Mouse (Mus musculus): ENCODE measurements around the gene Strip1. TPM values are rescaled to one million over a fixed set of nuclear protein-coding genes. Genes with fewer than 3 reads are reported as not detected.

Gene Strip1
- 92.2 and 100 TPM in 2 replicates for polyA plus RNA-seq (2014; fragmentation: Nextera tagmentation; extraction: Ambion mirVana)

GRCm38 (mm10) chr3:107631523-107631958, at the start of gene Strip1:
Strip1 (minus strand) TSS chr3:107631694.
- no peaks in the 10 kb centered on the region for H3K9me3 ChIP-seq (ENCODE audit: control insufficient read depth, low read length)
- H3K36me3 ChIP-seq (ENCODE audit: control insufficient read depth, insufficient read depth, low read length): no peaks in the 10 kb centered on the region; the same call in 1 of the 2 replicates
- H3K9ac ChIP-seq (ENCODE audit: low read length): peak within 1 kb of the TSS; percentile 99
- DNase-seq (ENCODE audit: low spot score) (peak; percentile 96), ATAC-seq (replicated peaks; ENCODE audit: low FRiP score) (peak; percentile 95)
- WGBS: under 1% methylated on average over 35 of the region's 35 CpGs
- peak within 1 kb of the TSS; percentile 96 for H3K4me3 ChIP-seq (ENCODE audit: low read depth, low read length)
- no peaks in the 10 kb centered on the region for H3K4me1 ChIP-seq (replicated peaks; ENCODE audit: control insufficient read depth, insufficient read depth, low read length)
- H3K27me3 ChIP-seq (ENCODE audit: control insufficient read depth, insufficient read depth, low read length): no peaks in the 10 kb centered on the region
- peak within 1 kb of the TSS; percentile 91 for H3K27ac ChIP-seq (ENCODE audit: low read depth, low read length)
- peak within 1 kb of the TSS; percentile 71 for H3K4me2 ChIP-seq (ENCODE audit: low read depth, low read length, severe bottlenecking)

DNA sequence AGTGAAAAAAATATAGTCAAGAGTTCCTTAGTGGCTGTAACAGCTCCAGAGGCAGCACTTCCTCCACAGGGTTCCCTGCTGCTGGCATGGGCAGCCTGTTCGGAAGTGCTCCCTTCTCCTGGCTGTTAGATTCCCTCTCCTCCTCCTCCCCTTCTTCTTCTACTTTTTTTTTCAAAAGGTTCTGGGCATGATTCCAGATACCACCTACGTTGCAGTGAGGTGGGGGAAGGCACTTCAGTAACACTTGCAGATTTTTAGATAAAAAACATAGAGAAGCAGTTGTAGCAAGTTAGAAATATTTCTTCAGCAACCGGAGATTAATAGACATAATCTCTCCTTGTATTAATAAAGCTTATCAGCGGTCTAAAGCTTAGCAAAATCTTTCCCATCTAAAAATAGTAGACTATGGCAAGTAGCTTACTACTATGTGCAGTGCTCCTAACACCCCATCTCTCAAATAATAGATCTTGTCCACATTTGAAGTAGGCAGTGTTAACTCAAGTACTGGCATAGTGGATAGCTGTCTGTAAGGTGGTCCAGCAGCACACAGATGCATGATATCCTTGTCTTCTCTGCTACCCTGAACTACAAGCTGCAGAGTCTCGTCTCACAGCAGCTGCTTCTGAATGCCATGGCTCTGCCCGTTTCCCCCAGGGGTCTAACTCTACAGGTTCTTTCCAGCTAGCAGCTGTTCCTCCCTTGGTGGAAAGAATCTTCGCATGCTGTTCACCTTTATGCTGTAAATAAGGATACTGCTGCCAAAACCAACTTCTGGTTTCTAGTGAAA, 49.5 kb upstream of the Strip1 start:
- Histone ChIP-seq H3K27me3 (ENCODE audit: control insufficient read depth, insufficient read depth, low read length) (no peaks in the 10 kb centered on the region), H3K4me1 (replicated peaks; ENCODE audit: control insufficient read depth, insufficient read depth, low read length) (no peaks in the 10 kb centered on the region), H3K4me2 (ENCODE audit: low read depth, low read length, severe bottlenecking) (no peak overlapping the region), H3K27ac (ENCODE audit: low read depth, low read length) (no peak overlapping the region), H3K9me3 (ENCODE audit: control insufficient read depth, low read length) (no peaks in the 10 kb centered on the region), H3K36me3 (ENCODE audit: control insufficient read depth, insufficient read depth, low read length) (no peaks in the 10 kb centered on the region), H3K4me3 (ENCODE audit: low read depth, low read length) (no peak overlapping the region), H3K9ac (ENCODE audit: low read length) (no peak overlapping the region)
- no peak for ATAC-seq (replicated peaks; ENCODE audit: low FRiP score)
- DNase-seq (ENCODE audit: low spot score): no peak
- WGBS: 50% methylated on average over 7 of the region's 7 CpGs

DNA sequence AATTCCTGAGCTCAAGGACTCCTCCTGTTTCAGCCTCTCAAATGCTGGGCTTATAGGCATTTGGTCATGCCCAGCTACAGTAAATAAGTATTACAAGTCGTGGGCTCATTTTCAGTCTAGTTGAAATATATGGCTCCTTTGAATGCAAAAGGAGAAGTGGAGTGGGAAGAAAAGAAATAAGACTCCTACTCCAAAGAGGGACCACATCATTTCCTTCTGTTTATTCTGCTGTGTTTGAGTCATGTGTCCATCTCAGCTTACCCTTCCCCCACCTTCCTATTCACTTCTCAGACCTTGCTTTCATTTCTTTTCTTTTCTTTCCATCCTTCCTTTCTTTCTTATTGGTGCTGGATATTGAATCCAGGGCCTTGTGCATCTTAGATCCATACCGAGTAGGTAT, 40.0 kb upstream of the Strip1 start:
- WGBS: 93% methylated on average over 2 of the region's 2 CpGs

GRCm38 (mm10) chr3:107670500-107670899, 39.0 kb upstream of the Strip1 start:
- ATAC-seq (replicated peaks; ENCODE audit: low FRiP score) (no peak), DNase-seq (ENCODE audit: low spot score) (no peak)
- Histone ChIP-seq H3K27ac (ENCODE audit: low read depth, low read length) (no peak overlapping the region), H3K4me1 (replicated peaks; ENCODE audit: control insufficient read depth, insufficient read depth, low read length) (no peaks in the 10 kb centered on the region), H3K27me3 (ENCODE audit: control insufficient read depth, insufficient read depth, low read length) (no peaks in the 10 kb centered on the region), H3K4me3 (ENCODE audit: low read depth, low read length) (no peak overlapping the region), H3K36me3 (ENCODE audit: control insufficient read depth, insufficient read depth, low read length) (peaks cover 18% of the 10 kb centered on the region), H3K9me3 (ENCODE audit: control insufficient read depth, low read length) (no peaks in the 10 kb centered on the region), H3K4me2 (ENCODE audit: low read depth, low read length, severe bottlenecking) (no peak overlapping the region), H3K9ac (ENCODE audit: low read length) (no peak overlapping the region)
- 90% methylated on average over 4 of the region's 4 CpGs for WGBS

More for the DNA sequence above, 40.0 kb upstream of the Strip1 start:
- no peak overlapping the region for H3K9ac ChIP-seq (ENCODE audit: low read length)
- H3K4me3 ChIP-seq (ENCODE audit: low read depth, low read length): no peak overlapping the region
- no peak overlapping the region for H3K27ac ChIP-seq (ENCODE audit: low read depth, low read length)
- DNase-seq (ENCODE audit: low spot score) (no peak), ATAC-seq (replicated peaks; ENCODE audit: low FRiP score) (no peak)
- H3K27me3 ChIP-seq (ENCODE audit: control insufficient read depth, insufficient read depth, low read length): no peaks in the 10 kb centered on the region
- H3K4me1 ChIP-seq (replicated peaks; ENCODE audit: control insufficient read depth, insufficient read depth, low read length): no peaks in the 10 kb centered on the region
- H3K36me3 ChIP-seq (ENCODE audit: control insufficient read depth, insufficient read depth, low read length): peaks cover 13% of the 10 kb centered on the region
- H3K9me3 ChIP-seq (ENCODE audit: control insufficient read depth, low read length): no peaks in the 10 kb centered on the region
- H3K4me2 ChIP-seq (ENCODE audit: low read depth, low read length, severe bottlenecking): no peak overlapping the region

DNA sequence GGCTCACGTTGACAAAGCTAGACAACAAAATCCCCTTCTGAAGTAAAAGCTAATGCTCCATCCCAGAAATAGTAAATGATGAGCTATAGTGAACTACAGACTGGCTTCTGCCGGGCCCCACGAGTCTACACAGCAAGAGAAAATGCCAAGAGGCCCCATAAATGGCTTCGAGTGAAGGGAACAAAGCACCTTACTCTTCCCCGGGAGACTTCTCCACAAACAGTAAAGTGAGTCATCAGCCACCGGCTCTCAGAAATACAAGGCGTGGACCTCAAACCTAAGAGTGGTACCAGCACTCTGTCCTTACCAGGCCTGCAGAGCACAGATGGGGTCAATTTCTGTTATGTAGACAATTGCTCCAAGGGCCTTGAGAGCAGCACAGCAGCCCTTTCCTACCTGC, 37.3 kb upstream of the Strip1 start:
- Histone ChIP-seq H3K27ac (ENCODE audit: low read depth, low read length) (no peak overlapping the region), H3K4me3 (ENCODE audit: low read depth, low read length) (no peak overlapping the region), H3K4me2 (ENCODE audit: low read depth, low read length, severe bottlenecking) (no peak overlapping the region), H3K27me3 (ENCODE audit: control insufficient read depth, insufficient read depth, low read length) (no peaks in the 10 kb centered on the region), H3K4me1 (replicated peaks; ENCODE audit: control insufficient read depth, insufficient read depth, low read length) (no peaks in the 10 kb centered on the region), H3K9me3 (ENCODE audit: control insufficient read depth, low read length) (no peaks in the 10 kb centered on the region), H3K9ac (ENCODE audit: low read length) (no peak overlapping the region), H3K36me3 (ENCODE audit: control insufficient read depth, insufficient read depth, low read length) (peaks cover 18% of the 10 kb centered on the region)
- ATAC-seq (replicated peaks; ENCODE audit: low FRiP score) (no peak), DNase-seq (ENCODE audit: low spot score) (no peak)
- 93% methylated on average over 7 of the region's 7 CpGs for WGBS

DNA sequence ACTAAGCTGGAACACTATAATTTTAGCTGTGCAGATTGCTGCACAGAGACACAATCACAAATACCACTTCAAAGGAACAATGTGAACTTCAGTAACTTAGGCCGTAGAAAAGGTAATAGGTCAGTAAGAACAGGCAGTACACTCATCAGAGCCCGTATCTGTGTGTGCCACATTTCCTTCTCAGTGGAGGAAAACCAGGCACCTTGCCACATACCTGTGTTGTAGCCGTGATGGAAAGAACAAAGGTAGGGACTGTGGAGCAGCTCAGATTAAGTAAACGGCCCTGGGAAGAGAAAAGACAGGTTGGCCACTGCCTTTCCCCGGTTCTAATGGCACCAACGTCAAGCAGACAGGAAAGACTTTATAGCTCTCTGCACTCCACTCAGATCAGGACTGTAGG, 35.9 kb upstream of the Strip1 start:
- no peak for DNase-seq (ENCODE audit: low spot score)

GRCm38 (mm10) chr3:107664641-107665040, 33.1 kb upstream of the Strip1 start:
- ATAC-seq (replicated peaks; ENCODE audit: low FRiP score) (no peak), DNase-seq (ENCODE audit: low spot score) (no peak)
- no peak overlapping the region for H3K27ac ChIP-seq (ENCODE audit: low read depth, low read length)
- H3K9me3 ChIP-seq (ENCODE audit: control insufficient read depth, low read length): no peaks in the 10 kb centered on the region
- 93% methylated on average over 1 of the region's 1 CpGs for WGBS
- H3K36me3 ChIP-seq (ENCODE audit: control insufficient read depth, insufficient read depth, low read length): peaks cover 27% of the 10 kb centered on the region
- H3K4me2 ChIP-seq (ENCODE audit: low read depth, low read length, severe bottlenecking): no peak overlapping the region
- H3K4me1 ChIP-seq (replicated peaks; ENCODE audit: control insufficient read depth, insufficient read depth, low read length): no peaks in the 10 kb centered on the region
- no peaks in the 10 kb centered on the region for H3K27me3 ChIP-seq (ENCODE audit: control insufficient read depth, insufficient read depth, low read length)
- no peak overlapping the region for H3K4me3 ChIP-seq (ENCODE audit: low read depth, low read length)
- H3K9ac ChIP-seq (ENCODE audit: low read length): no peak overlapping the region

More for the DNA sequence above, 35.9 kb upstream of the Strip1 start:
- peaks cover 21% of the 10 kb centered on the region for H3K36me3 ChIP-seq (ENCODE audit: control insufficient read depth, insufficient read depth, low read length)
- no peak overlapping the region for H3K4me2 ChIP-seq (ENCODE audit: low read depth, low read length, severe bottlenecking)
- H3K27ac ChIP-seq (ENCODE audit: low read depth, low read length): no peak overlapping the region
- no peak for ATAC-seq (replicated peaks; ENCODE audit: low FRiP score)
- 90% methylated on average over 6 of the region's 6 CpGs for WGBS
- H3K9ac ChIP-seq (ENCODE audit: low read length): no peak overlapping the region
- no peaks in the 10 kb centered on the region for H3K4me1 ChIP-seq (replicated peaks; ENCODE audit: control insufficient read depth, insufficient read depth, low read length)
- no peaks in the 10 kb centered on the region for H3K27me3 ChIP-seq (ENCODE audit: control insufficient read depth, insufficient read depth, low read length)
- H3K4me3 ChIP-seq (ENCODE audit: low read depth, low read length): no peak overlapping the region
- no peaks in the 10 kb centered on the region for H3K9me3 ChIP-seq (ENCODE audit: control insufficient read depth, low read length)

- H3K36me3 ChIP-seq (ENCODE audit: control insufficient read depth, insufficient read depth, low read length): peaks cover 9% of the 10 kb centered on the region; the same call in 1 of the 2 replicates
- 88% methylated on average over 1 of the region's 1 CpGs for WGBS
These were observed 27.5 kb upstream of the Strip1 start for GRCm38 (mm10) chr3:107659000-107659399.

GRCm38 (mm10) chr3:107656888-107657287, 25.4 kb upstream of the Strip1 start:
- no peak overlapping the region for H3K4me2 ChIP-seq (ENCODE audit: low read depth, low read length, severe bottlenecking)
- no peaks in the 10 kb centered on the region for H3K4me1 ChIP-seq (replicated peaks; ENCODE audit: control insufficient read depth, insufficient read depth, low read length)
- WGBS: 83% methylated on average over 4 of the region's 4 CpGs
- no peak for DNase-seq (ENCODE audit: low spot score)
- no peak; the same call in 1 of the 2 replicates for ATAC-seq (replicated peaks; ENCODE audit: low FRiP score)
- no peak overlapping the region for H3K4me3 ChIP-seq (ENCODE audit: low read depth, low read length)
- H3K27me3 ChIP-seq (ENCODE audit: control insufficient read depth, insufficient read depth, low read length): no peaks in the 10 kb centered on the region
- H3K36me3 ChIP-seq (ENCODE audit: control insufficient read depth, insufficient read depth, low read length): peaks cover 6% of the 10 kb centered on the region; the same call in 1 of the 2 replicates
- no peaks in the 10 kb centered on the region for H3K9me3 ChIP-seq (ENCODE audit: control insufficient read depth, low read length)
- no peak overlapping the region for H3K27ac ChIP-seq (ENCODE audit: low read depth, low read length)
- no peak overlapping the region for H3K9ac ChIP-seq (ENCODE audit: low read length)

More at GRCm38 (mm10) chr3:107659000-107659399, 27.5 kb upstream of the Strip1 start:
- H3K27me3 ChIP-seq (ENCODE audit: control insufficient read depth, insufficient read depth, low read length): no peaks in the 10 kb centered on the region
- no peaks in the 10 kb centered on the region for H3K9me3 ChIP-seq (ENCODE audit: control insufficient read depth, low read length)
- no peaks in the 10 kb centered on the region for H3K4me1 ChIP-seq (replicated peaks; ENCODE audit: control insufficient read depth, insufficient read depth, low read length)
- no peak overlapping the region for H3K4me3 ChIP-seq (ENCODE audit: low read depth, low read length)
- ATAC-seq (replicated peaks; ENCODE audit: low FRiP score) (no peak), DNase-seq (ENCODE audit: low spot score) (no peak)
- no peak overlapping the region for H3K4me2 ChIP-seq (ENCODE audit: low read depth, low read length, severe bottlenecking)
- H3K9ac ChIP-seq (ENCODE audit: low read length): no peak overlapping the region
- H3K27ac ChIP-seq (ENCODE audit: low read depth, low read length): no peak overlapping the region

Measured in forebrain, embryonic 11.5 days (tissue).